Mouse (Mus musculus) heart, postnatal 0 days (tissue): Measurements from ENCODE around the gene Cfap43.

Source experiments
- CTCF ChIP-seq: IDR thresholded peaks from 2 replicates; pipeline ENCODE4 v1.5.1; 2016; ENCODE audit warnings: antibody characterized with exemption, control low read depth, low read depth
- EP300 ChIP-seq: IDR thresholded peaks from 2 replicates; pipeline ENCODE4 v1.6.1; 2016; ENCODE audit warnings: antibody characterized with exemption, low read depth

- TF ChIP-seq EP300 (no peak), CTCF (no peak)
Measured at GRCm38 (mm10) chr19:47929043-47929442, 10.0 kb upstream of the Cfap43 start.
